Mouse (Mus musculus) v-Abl transformed pro-B cells (cell line): ENCODE results near the gene Timm17a.

Experiments
- in situ Hi-C, 2 experiments: fragments of 400-800 bp; cut with MboI; formaldehyde crosslinking; loops; one replicate each; pipeline ENCODE4 v1.15.1; 2025; ENCODE audit not compliant: unreplicated experiment in 2 of 2

Timm17a gene

DNA sequence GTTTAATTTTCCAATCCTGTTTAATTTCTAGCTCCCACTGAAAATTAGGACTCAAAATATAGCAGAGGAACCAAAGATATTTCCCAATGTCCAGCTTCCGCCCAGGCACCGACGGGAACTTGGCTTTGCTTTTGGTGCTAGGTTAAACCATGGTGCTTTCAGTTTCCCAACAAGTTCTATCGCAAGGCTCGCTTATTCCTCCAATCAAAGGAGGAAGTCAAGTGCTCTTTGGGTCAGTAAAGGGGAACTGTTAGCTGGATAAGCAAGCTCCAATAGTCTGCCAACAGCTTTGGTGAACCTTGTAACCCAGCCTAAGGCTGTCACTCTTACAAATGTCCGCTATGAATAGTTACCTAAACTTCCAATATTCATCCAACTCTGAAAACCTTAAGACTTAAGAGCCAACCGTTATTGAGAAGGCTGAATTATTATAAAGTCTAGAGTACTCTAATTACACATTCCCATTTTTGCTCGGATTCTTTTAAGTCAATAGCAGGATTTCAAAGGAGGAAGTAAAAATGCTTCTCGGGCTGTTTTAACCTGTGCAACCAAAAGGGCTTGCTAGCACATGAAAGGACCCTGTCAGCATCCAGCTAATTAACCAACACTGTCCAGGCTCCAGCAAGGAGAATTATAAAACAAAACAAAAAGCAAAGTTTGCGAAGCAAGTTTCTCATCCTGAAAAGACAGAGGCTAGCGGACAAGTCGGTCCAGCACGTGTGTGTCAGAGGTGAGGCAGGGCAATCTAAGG is 30.9 kb downstream of the Timm17a start:
- in situ Hi-C loops: no loop called here

- in situ Hi-C loops: no loop called here
Observed at GRCm38 (mm10) chr1:135281841-135282240, 31.7 kb downstream of the Timm17a start.

DNA sequence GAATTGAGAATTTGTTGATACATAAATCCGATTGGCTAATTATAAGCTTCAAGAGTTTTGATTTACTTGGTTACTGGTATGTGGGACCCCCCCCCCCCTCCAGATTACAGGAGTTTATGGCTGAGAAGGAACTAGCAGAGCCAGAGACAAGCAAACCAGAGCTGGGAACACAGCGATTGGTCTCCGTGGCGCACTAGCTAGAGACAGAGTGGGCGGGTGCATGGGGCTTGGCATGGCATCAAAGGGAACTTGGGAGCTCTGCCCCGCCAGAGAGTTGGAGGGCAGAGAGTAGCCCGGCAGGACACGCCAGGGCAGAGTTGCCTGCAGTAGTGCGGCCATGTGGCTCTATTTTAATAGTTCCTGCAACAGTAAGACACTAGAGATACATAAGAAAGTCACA is 32.9 kb downstream of the Timm17a start:
- in situ Hi-C loops: no loop called here

- in situ Hi-C loops: no loop called here
Observed at GRCm38 (mm10) chr1:135271371-135271770, 42.2 kb downstream of the Timm17a start.

DNA sequence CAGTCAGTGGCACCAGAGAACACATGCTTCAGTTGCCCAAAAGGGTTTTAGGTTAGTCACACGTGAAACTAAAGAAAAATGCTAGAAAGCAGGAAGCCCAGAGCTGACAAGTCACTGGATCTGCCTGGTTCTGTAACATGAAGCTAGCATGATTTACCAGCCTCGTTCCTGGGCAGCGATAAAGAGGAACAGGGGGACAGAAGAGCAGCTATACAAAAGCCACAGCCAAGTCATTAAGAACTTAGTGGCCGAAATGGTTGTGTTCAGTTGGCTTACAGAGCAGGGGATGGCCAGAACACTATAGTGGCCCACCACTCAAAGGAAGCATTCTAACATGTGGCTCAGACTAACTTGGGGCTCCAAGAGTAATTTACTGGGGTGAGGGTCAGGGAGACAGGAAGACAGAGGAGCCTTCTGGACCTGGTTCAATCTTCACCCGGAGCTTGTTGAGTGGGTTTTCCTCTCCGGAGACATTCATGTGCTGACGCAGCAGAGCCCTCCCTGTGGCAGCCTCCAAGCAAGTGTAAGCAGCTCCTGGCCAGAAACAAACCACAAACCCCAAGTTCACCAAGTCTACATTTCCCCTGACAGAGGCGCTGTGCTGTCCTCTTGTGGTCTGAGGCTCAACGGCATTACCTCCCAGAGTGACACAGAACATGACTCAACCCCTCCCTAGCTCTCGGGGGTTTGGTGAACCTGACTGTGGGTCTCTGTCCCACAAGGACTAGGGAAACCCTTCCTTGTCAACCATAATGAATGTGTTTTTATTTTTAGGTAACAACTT is 45.7 kb downstream of the Timm17a start:
- in situ Hi-C loops: loop anchor here in 1 of 2 experiments (10.0 kb wide), 1 partner anchor 113 kb away; no protein-coding TSS in a partner anchor

- in situ Hi-C loops: loop anchor here in 1 of 2 experiments (10.0 kb wide), 1 partner anchor 111 kb away; no protein-coding TSS in a partner anchor
Observed at GRCm38 (mm10) chr1:135265834-135266233, 47.7 kb downstream of the Timm17a start.

DNA sequence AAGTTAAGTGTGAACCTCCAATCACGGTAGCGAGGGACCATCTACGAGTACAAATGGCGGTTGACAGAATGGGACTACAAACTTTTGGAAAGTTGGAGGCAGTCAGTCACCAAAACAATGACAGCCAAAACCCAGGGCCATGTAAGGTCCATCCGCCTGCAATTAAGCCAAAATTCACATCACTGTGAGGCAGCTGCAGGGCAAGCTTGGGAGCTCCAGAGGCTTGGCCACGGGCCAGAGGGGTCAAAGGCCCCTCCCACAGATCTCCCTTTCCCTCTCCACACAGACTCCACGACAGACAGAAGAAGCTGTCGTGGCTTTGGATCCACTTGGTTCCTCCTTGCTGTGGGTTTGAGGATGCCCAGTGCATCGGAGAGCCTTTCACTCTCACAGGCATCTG is 50.3 kb downstream of the Timm17a start:
- in situ Hi-C loops: loop anchor here (5.0 to 10.0 kb wide), 2 partner anchors 94 to 109 kb away; no protein-coding TSS in a partner anchor

DNA sequence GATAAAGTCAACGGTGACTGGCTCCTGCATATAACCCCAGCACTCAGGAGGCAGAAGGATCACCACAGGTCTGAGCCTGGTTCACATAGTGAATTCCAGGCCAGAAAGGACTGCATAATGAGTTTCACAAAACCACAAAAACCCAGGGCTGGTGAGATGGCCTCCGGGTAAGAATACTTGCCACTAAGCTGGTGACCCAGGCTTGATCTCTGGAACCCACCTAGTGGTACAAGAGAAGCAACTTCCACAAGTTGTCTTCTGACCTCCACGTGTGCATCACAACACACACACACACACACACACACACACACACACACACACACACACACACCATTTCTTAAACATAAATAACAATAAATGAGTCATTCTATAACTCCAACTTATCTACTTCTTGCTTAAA is 51.2 kb downstream of the Timm17a start:
- in situ Hi-C loops: loop anchor here (5.0 to 10.0 kb wide), 2 partner anchors 95 to 108 kb away; no protein-coding TSS in a partner anchor

DNA sequence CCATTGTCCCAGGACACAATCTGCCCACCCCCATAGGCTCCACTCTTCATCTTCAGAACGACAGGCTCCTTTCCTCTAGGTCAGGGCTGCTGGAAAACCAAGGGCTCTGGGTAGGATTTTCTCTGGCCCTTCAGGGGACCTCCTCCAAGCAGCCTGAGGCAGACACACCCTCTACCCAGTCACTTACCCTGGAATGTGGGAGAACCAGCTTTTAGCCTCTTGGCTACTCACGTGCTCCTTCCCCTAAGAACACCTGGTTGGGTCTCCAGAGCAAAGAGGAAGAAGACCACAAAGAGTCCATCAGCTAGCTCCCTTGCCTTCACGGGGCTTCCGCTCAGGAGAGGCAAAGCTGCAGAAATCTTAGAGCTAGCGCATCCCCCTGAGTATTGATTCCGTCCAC is 52.6 kb downstream of the Timm17a start:
- in situ Hi-C loops: loop anchor here (5.0 to 10.0 kb wide), 2 partner anchors 96 to 106 kb away; no protein-coding TSS in a partner anchor

GRCm38 (mm10) chr1:135259128-135259436 is 54.5 kb downstream of the Timm17a start:
- in situ Hi-C loops: loop anchor here in 1 of 2 experiments (5.0 kb wide), 1 partner anchor 87 kb away; no protein-coding TSS in a partner anchor

GRCm38 (mm10) chr1:135258380-135259127 is 55.0 kb downstream of the Timm17a start, which contains the start of gene Elf3:
TSS of gene Elf3 (minus strand) at chr1:135258568.
- in situ Hi-C loops: loop anchor here in 1 of 2 experiments (5.0 kb wide), 1 partner anchor 86 kb away; no protein-coding TSS in a partner anchor

- in situ Hi-C loops: loop anchor here in 1 of 2 experiments (5.0 kb wide), 1 partner anchor 84 kb away; no protein-coding TSS in a partner anchor
Observed at GRCm38 (mm10) chr1:135256299-135256698, 57.3 kb downstream of the Timm17a start.

GRCm38 (mm10) chr1:135252854-135253253 is 60.7 kb downstream of the Timm17a start:
- in situ Hi-C loops: no loop called here

DNA sequence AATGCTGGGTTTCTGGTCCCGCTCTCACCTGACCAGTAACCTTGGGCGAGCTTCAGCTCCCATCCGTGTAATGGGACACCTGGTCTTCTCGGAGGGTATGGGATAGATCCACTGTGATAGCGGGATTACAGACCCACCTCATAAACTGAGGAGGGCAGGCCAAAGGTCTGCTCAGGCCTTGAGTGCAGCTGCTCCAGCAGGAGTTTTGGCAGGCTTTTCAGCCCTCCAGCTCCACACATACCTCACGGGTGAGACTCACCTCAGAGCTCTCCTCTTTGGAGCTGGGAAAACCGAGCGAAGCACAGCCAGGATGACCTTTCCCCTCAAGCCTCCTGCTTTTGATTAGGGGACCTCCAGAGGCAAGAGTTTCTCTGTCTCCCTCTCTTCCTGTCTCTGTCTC is 62.2 kb downstream of the Timm17a start:
- in situ Hi-C loops: no loop called here

GRCm38 (mm10) chr1:135250706-135251105 is 62.9 kb downstream of the Timm17a start:
- in situ Hi-C loops: no loop called here

DNA sequence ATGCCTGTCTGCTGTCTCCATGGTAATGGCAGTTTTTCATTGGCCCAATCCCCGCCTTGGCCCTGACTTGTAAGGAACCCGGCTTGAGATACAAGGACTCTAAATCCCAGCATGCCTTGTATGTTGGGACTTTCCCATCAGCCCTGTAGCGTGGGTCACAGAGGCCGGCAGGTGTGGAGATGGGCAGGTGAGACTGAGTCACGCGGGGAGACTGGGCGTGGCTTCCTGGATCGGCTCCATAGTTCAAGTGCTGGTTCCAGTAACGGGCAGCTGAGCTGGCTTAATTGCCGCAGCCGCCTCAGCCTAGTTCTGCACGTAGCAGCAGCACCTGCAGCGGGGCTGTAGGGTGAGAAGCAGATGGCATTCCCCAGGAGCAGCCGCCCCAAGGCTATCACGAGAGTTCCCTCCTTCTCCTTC is 65.1 kb downstream of the Timm17a start:
- in situ Hi-C loops: no loop called here
